Comparison of ENCODE assay signal across 14 mouse cellular contexts in the genomic region with DNA sequence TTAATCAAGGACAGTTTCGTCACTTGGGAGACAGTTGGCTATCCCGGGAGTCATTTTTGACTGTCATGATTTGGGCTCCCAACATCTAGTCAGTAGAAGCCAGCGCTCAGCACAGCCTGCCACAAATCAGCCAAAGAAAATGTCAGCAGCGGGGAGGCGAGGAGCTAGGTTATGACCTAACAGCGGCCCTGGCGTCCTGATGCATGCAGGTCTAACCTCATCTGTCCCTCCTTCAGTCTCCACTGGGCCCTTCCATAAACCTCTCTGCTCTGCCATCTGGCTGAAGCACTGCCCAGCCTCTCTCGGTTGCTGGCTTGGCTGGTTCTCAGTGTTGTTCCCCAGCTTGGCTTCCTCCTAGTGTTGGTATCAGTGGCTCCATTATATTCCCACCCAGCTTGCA. TPM values are rescaled to one million over a fixed set of nuclear protein-coding genes. Genes with fewer than 3 reads are reported as not detected.
DNase-seq lines count a peak whose midpoint lies in the region; ATAC-seq and TF ChIP-seq lines count a peak whose summit lies in the region.
"Had no signal": no experiment of that assay in that cellular context is flagged by ENCODE, and none has a peak within 500 bp of the region (broad histone marks: within the 10 kb centered on the region; RNA-seq: fewer than 3 reads in every experiment).

No protein-coding gene starts in this region.

- no peak for ATAC-seq in cerebellum, adult (ENCODE audit: insufficient number of reproducible peaks, low FRiP score, low TSS enrichment)
- ATAC-seq: intestine, postnatal 0 days had no signal

- 49% methylated on average over 8 of the region's 8 CpGs for WGBS in cerebellum, adult 2 months

- DNase-seq in cerebellum, adult 2 months = peak in 1 of 2 experiments; percentile 31
- DNase-seq in left cerebral cortex, adult 2 months (ENCODE audit: extremely low spot score in 1 of 2, low spot score in 2 of 2) = no peak
- no peak for DNase-seq in left cerebral cortex, adult 8-10 months (ENCODE audit: low spot score in 2 of 2)
- DNase-seq in adrenal gland, adult 8-10 months = peak; percentile 83
- DNase-seq in layer of hippocampus, adult 8-10 months (ENCODE audit: low spot score in 2 of 2) = peak; percentile 54 to 65
- no peak for DNase-seq in thymus, postnatal 4 days
- DNase-seq in B cell, adult 2 months = no peak
- DNase-seq: lung, embryonic 14.5 days had no signal

- TF ChIP-seq POLR2A in cerebellum, adult 2 months (IDR thresholded peaks at IDR 0.05; ENCODE audit: borderline replicate concordance, insufficient read depth, low read length) = no peak

- H3K27ac ChIP-seq in cerebellum, adult 2 months (ENCODE audit: insufficient read depth, low read length) = peak overlapping the region; percentile 65
- H3K27ac ChIP-seq in left cerebral cortex, adult 2 months = peak overlapping the region; percentile 72
- H3K27ac ChIP-seq: embryonic facial prominence, embryonic 10.5 days had no signal

- H3K4me3 ChIP-seq in cerebellum, adult 2 months (replicated peaks; ENCODE audit: insufficient read depth, low read depth, low read length) = no peak overlapping the region
- no peak overlapping the region for H3K4me3 ChIP-seq in left cerebral cortex, adult 2 months
- H3K4me3 ChIP-seq: embryonic facial prominence, embryonic 10.5 days had no signal

- no peaks in the 10 kb centered on the region for H3K27me3 ChIP-seq in cerebellum, adult 2 months (ENCODE audit: control insufficient read depth, insufficient read depth, low read length)
- H3K27me3 ChIP-seq: Patski had no signal

- H3K4me1 ChIP-seq in cerebellum, adult 2 months (ENCODE audit: control insufficient read depth, insufficient read depth, low read length) = peaks cover 8% of the 10 kb centered on the region

- no peak for TF ChIP-seq CTCF in cerebellum, adult 2 months (IDR thresholded peaks at IDR 0.05; ENCODE audit: borderline replicate concordance, insufficient read depth, low read depth, low read length)
- no peak for TF ChIP-seq CTCF in left cerebral cortex, adult 2 months (IDR thresholded peaks at IDR 0.05)

- intact Hi-C loops in left cerebral cortex, adult 2 months (cut with DNase I) = no loop called here

RNA-seq across cellular contexts. Expression of a gene that starts 5.4 kb away (rescaled TPM):
- polyA plus RNA-seq in cerebellum, adult 2 months (2012; rRNA removed) = 53.5 and 56.8 TPM in 2 replicates
- total RNA-seq in left cerebral cortex, adult 2 months (2021) = 10 to 100 TPM; 15.9 to 17.9 TPM
- 10 to 100 TPM; 15.1 to 20.1 (median 17.5) TPM for total RNA-seq in left cerebral cortex, adult 8-10 months (2022)
- total RNA-seq in adrenal gland, adult 8-10 months (2022) = 1,000 to 10,000 TPM; 1,501 to 2,268 (median 1,689) TPM
- total RNA-seq in layer of hippocampus, adult 8-10 months (2022) = 10 to 100 TPM; 22.8 to 25.5 (median 24.6) TPM

RNA-seq across cellular contexts. Expression of a gene that starts 15.2 kb away (rescaled TPM):
- polyA plus RNA-seq in cerebellum, adult 2 months (2012; rRNA removed) = 57.3 and 63.7 TPM in 2 replicates
- 10 to 100 TPM; 11.4 to 13.5 TPM for total RNA-seq in left cerebral cortex, adult 2 months (2021)
- 10 to 100 TPM; 18.4 to 21.9 (median 20.2) TPM for total RNA-seq in left cerebral cortex, adult 8-10 months (2022)
- 100 to 1,000 TPM in 2 of 4 experiments, 10 to 100 TPM in 2; 43.3 to 117 (median 82.2) TPM for total RNA-seq in adrenal gland, adult 8-10 months (2022)
- 10 to 100 TPM; 16.7 to 18.5 (median 17.1) TPM for total RNA-seq in layer of hippocampus, adult 8-10 months (2022)

RNA-seq across cellular contexts. Expression of a gene that starts 15.3 kb away (rescaled TPM):
- 249 and 283 TPM in 2 replicates for polyA plus RNA-seq in cerebellum, adult 2 months (2012; rRNA removed)
- 10 to 100 TPM; 37.4 to 40.0 TPM for total RNA-seq in left cerebral cortex, adult 2 months (2021)
- total RNA-seq in left cerebral cortex, adult 8-10 months (2022) = 10 to 100 TPM; 32.4 to 37.5 (median 36.3) TPM
- total RNA-seq in adrenal gland, adult 8-10 months (2022) = 10 to 100 TPM in 2 of 4 experiments, 1 to 10 TPM in 2; 2.2 to 32.8 (median 13.6) TPM
- total RNA-seq in layer of hippocampus, adult 8-10 months (2022) = 10 to 100 TPM; 42.3 to 48.8 (median 44.6) TPM
- polyA plus RNA-seq: intestine, postnatal 0 days; lung, embryonic 14.5 days; Patski had no signal

RNA-seq across cellular contexts. Expression of a gene that starts 24.7 kb away (rescaled TPM):
- 0.65 and 0.97 TPM in 2 replicates for polyA plus RNA-seq in cerebellum, adult 2 months (2012; rRNA removed)
- total RNA-seq in left cerebral cortex, adult 2 months (2021) = 1 to 10 TPM; 1.4 to 2.7 TPM
- total RNA-seq in left cerebral cortex, adult 8-10 months (2022) = 1 to 10 TPM in 3 of 4 experiments, under 1 TPM in 1; 0.91 to 3.2 (median 1.5) TPM
- total RNA-seq in adrenal gland, adult 8-10 months (2022) = not detected
- total RNA-seq in layer of hippocampus, adult 8-10 months (2022) = under 1 TPM; 0.30 to 0.55 (median 0.40) TPM
- polyA plus RNA-seq: embryonic facial prominence, embryonic 10.5 days; limb, embryonic 11.5 days; lung, embryonic 14.5 days; Patski; spleen, adult 2 months had no signal

RNA-seq across cellular contexts. Expression of a gene that starts 39.5 kb away (rescaled TPM):
- polyA plus RNA-seq in cerebellum, adult 2 months (2012; rRNA removed) = 1.4 TPM in 2 replicates
- under 1 TPM; 0.36 to 0.44 TPM for total RNA-seq in left cerebral cortex, adult 2 months (2021)
- under 1 TPM; 0.46 to 0.78 (median 0.59) TPM for total RNA-seq in left cerebral cortex, adult 8-10 months (2022)
- 1 to 10 TPM in 2 of 4 experiments, under 1 TPM in 2; 0.52 to 2.3 (median 1.1) TPM for total RNA-seq in adrenal gland, adult 8-10 months (2022)
- under 1 TPM; 0.36 to 0.95 (median 0.59) TPM for total RNA-seq in layer of hippocampus, adult 8-10 months (2022)
- polyA plus RNA-seq: limb, embryonic 11.5 days; lung, embryonic 14.5 days had no signal

Comparison
In these comparisons a context has a peak if more than half of its experiments do, and no peak if none do; other contexts are left out.
1. DNase-seq: peak in adrenal gland, adult 8-10 months (single experiment) and layer of hippocampus, adult 8-10 months (2 of 2); none in left cerebral cortex, adult 2 months (0 of 2), left cerebral cortex, adult 8-10 months (0 of 2), thymus, postnatal 4 days (single experiment) and B cell, adult 2 months (0 of 2).
2. RNA of a gene that starts 5.4 kb away (total RNA-seq): 1,501 to 2,268 TPM in adrenal gland, adult 8-10 months; 22.8 to 25.5 TPM in layer of hippocampus, adult 8-10 months, 15.1 to 20.1 TPM in left cerebral cortex, adult 8-10 months and 15.9 to 17.9 TPM in left cerebral cortex, adult 2 months; every median in the first group is over 10 times any median in the second.